Mouse (Mus musculus) heart, postnatal 0 days (tissue): ENCODE measurements around the gene Sema5a.

Experiments
- CTCF ChIP-seq: IDR thresholded peaks from 2 replicates; pipeline ENCODE4 v1.5.1; 2016; ENCODE audit warnings: antibody characterized with exemption, control low read depth, low read depth
- EP300 ChIP-seq: IDR thresholded peaks from 2 replicates; pipeline ENCODE4 v1.6.1; 2016; ENCODE audit warnings: antibody characterized with exemption, low read depth

DNA sequence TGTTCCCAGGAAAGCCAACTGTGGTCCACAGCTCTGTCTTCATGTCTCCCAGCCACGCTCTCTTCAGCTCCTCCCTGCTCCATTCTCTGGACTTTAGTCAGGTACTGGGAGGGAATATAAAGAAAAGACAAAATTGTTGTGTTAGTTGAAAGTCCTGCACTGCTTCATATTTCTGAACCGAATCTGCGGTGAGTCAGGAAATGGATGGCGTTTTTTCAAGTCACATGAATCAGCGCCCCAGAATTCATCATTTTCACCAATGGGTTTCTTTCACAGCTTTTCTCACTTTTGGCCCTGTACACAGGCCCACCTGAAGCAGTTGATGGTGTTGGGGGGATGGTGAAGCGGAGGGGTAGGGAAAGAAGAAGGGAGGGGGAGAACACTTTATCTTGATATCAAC lies 2.9 kb upstream of the Sema5a start:
- no peak for TF ChIP-seq EP300
- no peak for TF ChIP-seq CTCF
